Mouse (Mus musculus): ENCODE results near the gene Sec14l4. TPM values are rescaled to one million over a fixed set of nuclear protein-coding genes. Genes with fewer than 3 reads are reported as not detected.

Gene Sec14l4
- polyA plus RNA-seq, 1 experiment = not detected

GRCm38 (mm10) chr11:4093459-4094377 lies 62.5 kb downstream of the Sec14l4 start:
- H3K4me1 ChIP-seq = peaks cover 49% of the 10 kb centered on the region
- H3K36me3 ChIP-seq (replicated peaks; ENCODE audit: low read length) = peaks cover 44% of the 10 kb centered on the region
- no peaks in the 10 kb centered on the region for H3K27me3 ChIP-seq (replicated peaks)
- TF ChIP-seq FLI1 (IDR thresholded peaks at IDR 0.05; ENCODE audit: low read length) (no peak), GATA1 (IDR thresholded peaks at IDR 0.05; ENCODE audit: borderline replicate concordance, low read length) (no peak)
- peaks cover 32% of the 10 kb centered on the region for H3K9me3 ChIP-seq
- peak overlapping the region; percentile 94 for H3K4me3 ChIP-seq (replicated peaks)

- Histone ChIP-seq H3K9me3 (peaks cover 28% of the 10 kb centered on the region), H3K27me3 (replicated peaks) (no peaks in the 10 kb centered on the region), H3K4me3 (replicated peaks) (peak overlapping the region; percentile 94), H3K4me1 (peaks cover 54% of the 10 kb centered on the region), H3K36me3 (replicated peaks; ENCODE audit: low read length) (peaks cover 52% of the 10 kb centered on the region)
- TF ChIP-seq FLI1 (IDR thresholded peaks at IDR 0.05; ENCODE audit: low read length) (no peak), GATA1 (IDR thresholded peaks at IDR 0.05; ENCODE audit: borderline replicate concordance, low read length) (no peak)
These were observed 63.3 kb downstream of the Sec14l4 start for GRCm38 (mm10) chr11:4094378-4095170.

GRCm38 (mm10) chr11:4095171-4096053 lies 64.2 kb downstream of the Sec14l4 start, which contains the start of gene Mtfp1:
TSS of gene Mtfp1 (minus strand) at chr11:4095445.
- H3K4me3 ChIP-seq (replicated peaks) = peak within 1 kb of the TSS; percentile 94
- peaks cover 19% of the 10 kb centered on the region for H3K9me3 ChIP-seq
- H3K36me3 ChIP-seq (replicated peaks; ENCODE audit: low read length) = peaks cover 59% of the 10 kb centered on the region
- TF ChIP-seq FLI1 (IDR thresholded peaks at IDR 0.05; ENCODE audit: low read length) = no peak
- TF ChIP-seq GATA1 (IDR thresholded peaks at IDR 0.05; ENCODE audit: borderline replicate concordance, low read length) = no peak
- no peaks in the 10 kb centered on the region for H3K27me3 ChIP-seq (replicated peaks)
- peaks cover 57% of the 10 kb centered on the region for H3K4me1 ChIP-seq

GRCm38 (mm10) chr11:4096054-4096984 lies 65.1 kb downstream of the Sec14l4 start:
- peak overlapping the region; percentile 94 for H3K4me3 ChIP-seq (replicated peaks)
- H3K4me1 ChIP-seq = peaks cover 57% of the 10 kb centered on the region
- H3K9me3 ChIP-seq = peaks cover 10% of the 10 kb centered on the region

GRCm38 (mm10) chr11:4097091-4097621 lies 65.9 kb downstream of the Sec14l4 start:
- TF ChIP-seq GATA1 (IDR thresholded peaks at IDR 0.05; ENCODE audit: borderline replicate concordance, low read length) (no peak), FLI1 (IDR thresholded peaks at IDR 0.05; ENCODE audit: low read length) (no peak)
- Histone ChIP-seq H3K4me3 (replicated peaks) (peak overlapping the region; percentile 94), H3K9me3 (peaks cover 2% of the 10 kb centered on the region), H3K36me3 (replicated peaks; ENCODE audit: low read length) (peaks cover 55% of the 10 kb centered on the region), H3K4me1 (peaks cover 64% of the 10 kb centered on the region), H3K27me3 (replicated peaks) (no peaks in the 10 kb centered on the region)

More at GRCm38 (mm10) chr11:4096054-4096984, 65.1 kb downstream of the Sec14l4 start:
- no peaks in the 10 kb centered on the region for H3K27me3 ChIP-seq (replicated peaks)
- peaks cover 55% of the 10 kb centered on the region for H3K36me3 ChIP-seq (replicated peaks; ENCODE audit: low read length)
- TF ChIP-seq GATA1 (IDR thresholded peaks at IDR 0.05; ENCODE audit: borderline replicate concordance, low read length) (no peak), FLI1 (IDR thresholded peaks at IDR 0.05; ENCODE audit: low read length) (no peak)

Other genes with a start within 250 kb of the Sec14l4 start
- 0.31 and 1.4 TPM in 2 replicates for gene Osbp2, start 167.6 kb upstream of the Sec14l4 start, polyA plus RNA-seq (2012; ENCODE audit: insufficient read depth, low replicate concordance)
- gene 4921536K21Rik, start 136.4 kb upstream of the Sec14l4 start, polyA plus RNA-seq (2012; ENCODE audit: insufficient read depth, low replicate concordance) = 0.15 TPM in 1 of 2 replicates, not detected in the other
- gene Dusp18, start 136.2 kb upstream of the Sec14l4 start, polyA plus RNA-seq (2012; ENCODE audit: insufficient read depth, low replicate concordance) = 0.70 TPM in 1 of 2 replicates, not detected in the other
- 11.8 and 25.3 TPM in 2 replicates for gene Slc35e4, start 116.8 kb upstream of the Sec14l4 start, polyA plus RNA-seq (2012; ENCODE audit: insufficient read depth, low replicate concordance)
- gene Tcn2, start 99.3 kb upstream of the Sec14l4 start, polyA plus RNA-seq (2012; ENCODE audit: insufficient read depth, low replicate concordance) = 2.7 and 9.7 TPM in 2 replicates
- gene Pes1, start 67.5 kb upstream of the Sec14l4 start, polyA plus RNA-seq (2012; ENCODE audit: insufficient read depth, low replicate concordance) = 8.1 and 39.9 TPM in 2 replicates
- gene 4930556J24Rik, start 54.7 kb upstream of the Sec14l4 start, polyA plus RNA-seq (2012; ENCODE audit: insufficient read depth, low replicate concordance) = not detected in 2 replicates
- not detected in 2 replicates for gene Gal3st1, start 47.8 kb upstream of the Sec14l4 start, polyA plus RNA-seq (2012; ENCODE audit: insufficient read depth, low replicate concordance)
- not detected in 2 replicates for gene Sec14l3, start 33.4 kb downstream of the Sec14l4 start, polyA plus RNA-seq (2012; ENCODE audit: insufficient read depth, low replicate concordance)
- gene Mtfp1, start 64.0 kb downstream of the Sec14l4 start, polyA plus RNA-seq (2012; ENCODE audit: insufficient read depth, low replicate concordance) = 5.1 and 10.8 TPM in 2 replicates
- 12.4 and 22.6 TPM in 2 replicates for gene Sec14l2, start 92.0 kb downstream of the Sec14l4 start, polyA plus RNA-seq (2012; ENCODE audit: insufficient read depth, low replicate concordance)
- 9.1 and 9.7 TPM in 2 replicates for gene Rnf215, start 103.7 kb downstream of the Sec14l4 start, polyA plus RNA-seq (2012; ENCODE audit: insufficient read depth, low replicate concordance)
- 0.56 and 2.1 TPM in 2 replicates for gene Ccdc157, start 128.8 kb downstream of the Sec14l4 start, polyA plus RNA-seq (2012; ENCODE audit: insufficient read depth, low replicate concordance)
- 43.3 and 56.7 TPM in 2 replicates for gene Sf3a1, start 128.9 kb downstream of the Sec14l4 start, polyA plus RNA-seq (2012; ENCODE audit: insufficient read depth, low replicate concordance)
- 8.1 and 15.8 TPM in 2 replicates for gene Tbc1d10a, start 155.3 kb downstream of the Sec14l4 start, polyA plus RNA-seq (2012; ENCODE audit: insufficient read depth, low replicate concordance)
- 1.4 TPM in 1 of 2 replicates, not detected in the other for gene Castor1, start 186.8 kb downstream of the Sec14l4 start, polyA plus RNA-seq (2012; ENCODE audit: insufficient read depth, low replicate concordance)
- 1.2 and 6.5 TPM in 2 replicates for gene Osm, start 205.0 kb downstream of the Sec14l4 start, polyA plus RNA-seq (2012; ENCODE audit: insufficient read depth, low replicate concordance)
- 0.07 and 0.43 TPM in 2 replicates for gene Lif, start 226.1 kb downstream of the Sec14l4 start, polyA plus RNA-seq (2012; ENCODE audit: insufficient read depth, low replicate concordance)